Mouse (Mus musculus) liver, adult (tissue): ENCODE data around the gene Bmpr1a.

Experiments
- GATA4 ChIP-seq: IDR thresholded peaks from 2 replicates; pipeline ENCODE4 v1.6.1; 2014; ENCODE audit warnings: mild to moderate bottlenecking, low read length; ENCODE audit not compliant: insufficient replicate concordance

Gene Bmpr1a

DNA sequence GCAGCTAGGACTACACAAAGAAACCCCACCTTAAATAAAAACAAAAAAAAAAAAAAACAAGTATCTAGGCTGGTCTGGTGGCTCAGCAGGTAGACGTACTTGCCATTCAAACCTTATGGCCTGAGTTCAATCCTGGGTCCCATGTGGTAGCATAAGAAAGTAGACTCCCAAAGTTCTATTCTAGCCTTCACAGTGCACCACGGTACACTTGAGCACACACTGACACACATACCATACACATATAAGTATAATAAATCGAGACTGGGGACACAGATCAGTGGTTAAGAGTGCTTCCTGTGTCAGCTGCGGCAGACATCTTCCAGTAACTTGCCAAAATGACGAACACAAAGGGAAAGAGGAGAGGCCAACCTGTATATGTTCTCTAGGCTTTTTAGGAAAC lies 12.7 kb upstream of the Bmpr1a start:
- no peak for TF ChIP-seq GATA4

GRCm38 (mm10) chr14:34514120-34514519 lies 11.0 kb upstream of the Bmpr1a start:
- no peak for TF ChIP-seq GATA4

DNA sequence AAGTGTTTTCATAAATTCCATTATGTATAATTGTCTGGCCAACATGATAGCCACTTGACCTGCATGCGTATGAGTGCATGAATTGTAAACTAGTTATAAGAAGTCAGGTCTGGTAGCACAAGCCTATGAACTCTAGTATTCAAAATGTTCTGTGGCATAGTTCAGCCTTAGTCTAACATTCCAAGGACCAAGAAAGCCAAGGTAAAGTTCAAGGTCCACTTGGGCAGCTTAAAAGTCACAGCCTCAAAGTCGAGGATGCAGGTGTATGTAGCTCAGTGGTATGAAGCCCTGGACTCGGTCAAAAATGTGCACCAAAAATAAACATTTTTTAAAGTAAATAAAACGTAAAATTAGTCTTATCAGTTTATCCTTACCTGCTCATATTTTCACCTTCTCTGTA lies 9.5 kb upstream of the Bmpr1a start:
- TF ChIP-seq GATA4 = no peak

- no peak for TF ChIP-seq GATA4
Observed at GRCm38 (mm10) chr14:34511901-34512300, 8.8 kb upstream of the Bmpr1a start.

DNA sequence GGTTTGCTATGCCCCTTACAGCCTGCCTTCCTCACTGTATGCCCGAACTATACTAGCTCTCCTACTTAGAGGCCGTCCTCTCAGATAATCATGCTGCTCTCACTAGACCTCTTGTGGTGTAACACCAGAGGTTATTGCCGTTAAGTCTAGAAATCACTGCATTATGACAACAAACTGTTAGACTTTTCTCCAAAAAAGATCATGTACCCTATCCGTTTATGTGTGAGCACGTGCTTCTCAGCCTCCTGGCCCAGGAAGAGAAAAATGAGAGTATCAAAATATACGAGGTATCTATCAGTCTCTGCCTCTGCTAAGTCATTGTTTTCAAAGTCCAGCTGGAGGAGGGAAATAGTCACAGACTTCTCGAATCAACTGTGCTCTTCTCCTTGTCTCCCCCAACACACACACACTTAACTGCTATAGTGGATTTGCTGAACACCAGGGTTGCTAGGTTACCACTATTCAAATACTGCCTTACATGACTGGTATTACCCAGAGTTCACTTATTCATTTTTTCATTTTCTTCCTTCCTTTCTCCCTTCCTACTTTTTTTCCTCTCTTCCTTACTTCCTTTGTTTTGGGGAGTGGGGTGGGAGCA lies 5.8 kb upstream of the Bmpr1a start:
- TF ChIP-seq GATA4 = no peak

- TF ChIP-seq GATA4 = no peak
Observed at GRCm38 (mm10) chr14:34508187-34508840, 5.2 kb upstream of the Bmpr1a start.

DNA sequence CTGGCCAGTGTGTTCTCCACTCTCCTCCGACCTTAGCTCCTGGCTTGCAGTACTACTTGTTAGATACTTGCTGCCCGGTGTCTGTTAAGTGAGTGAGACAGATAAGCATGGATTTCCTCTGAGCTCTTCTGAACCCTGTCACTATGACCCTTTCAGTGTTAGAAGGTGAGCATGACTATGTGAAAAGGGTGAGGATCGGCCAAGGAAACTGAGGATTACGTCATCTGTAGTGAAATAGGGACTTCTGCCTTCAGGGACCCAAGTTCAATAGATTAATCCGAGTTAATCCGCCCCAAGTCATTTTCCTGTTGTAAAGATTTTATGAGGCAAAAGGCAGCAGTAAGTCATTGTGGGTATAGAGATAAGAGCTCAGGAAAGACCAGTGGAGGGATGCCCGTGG lies 2.2 kb upstream of the Bmpr1a start:
- no peak for TF ChIP-seq GATA4

- TF ChIP-seq GATA4 = no peak
Observed at GRCm38 (mm10) chr14:34504377-34504776, 1.2 kb upstream of the Bmpr1a start.

- no peak for TF ChIP-seq GATA4
Observed at GRCm38 (mm10) chr14:34503759-34504158, 618 bp upstream of the Bmpr1a start.

DNA sequence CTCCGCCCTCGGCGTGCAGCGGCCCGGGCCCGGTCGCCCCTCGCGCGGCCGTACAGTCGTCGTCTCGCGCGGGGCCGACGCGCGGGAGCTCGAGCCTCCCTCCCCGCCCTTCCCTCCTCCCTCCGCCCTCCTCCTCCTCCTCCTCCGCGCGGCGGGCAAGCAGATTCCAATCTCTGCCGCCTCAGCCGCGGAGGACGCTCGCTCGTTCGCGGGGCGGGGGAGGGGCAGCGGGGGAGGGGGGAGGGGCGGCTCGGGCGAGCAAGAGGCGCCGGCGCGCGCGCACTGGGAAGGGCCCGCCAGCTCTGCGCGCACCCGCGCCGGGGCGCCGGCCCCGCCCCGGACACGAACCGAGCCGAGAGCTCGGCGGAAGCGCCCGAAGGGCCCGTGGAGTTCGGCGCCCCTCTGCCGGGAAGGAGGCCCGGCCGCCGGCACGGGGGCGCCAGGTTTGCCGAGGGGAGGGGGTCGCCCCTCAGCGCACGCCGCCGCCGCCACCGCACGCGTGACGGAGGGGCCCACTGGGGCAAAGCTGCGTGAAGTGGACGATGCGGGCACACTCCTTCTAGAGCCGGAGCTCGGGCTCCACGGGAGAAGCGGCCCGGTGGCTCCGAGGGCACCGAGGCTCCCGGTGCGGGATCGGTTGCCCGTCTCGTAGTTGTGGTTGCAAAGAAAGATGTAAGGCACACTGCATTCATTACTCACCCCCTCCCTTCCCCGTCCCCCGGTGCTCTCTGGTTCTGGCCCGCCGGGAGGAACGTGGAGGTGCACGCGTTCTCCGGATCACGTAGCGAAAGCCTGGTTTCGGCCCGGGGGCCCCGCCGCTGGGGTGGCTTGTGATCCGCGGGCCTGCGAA lies 441 bp downstream of the Bmpr1a start:
- TF ChIP-seq GATA4 = 0 out of 2 replicates have a peak, but pooled peaks have one; percentile 45

- no peak for TF ChIP-seq GATA4
Observed at GRCm38 (mm10) chr14:34501804-34502474, 1.2 kb downstream of the Bmpr1a start.

DNA sequence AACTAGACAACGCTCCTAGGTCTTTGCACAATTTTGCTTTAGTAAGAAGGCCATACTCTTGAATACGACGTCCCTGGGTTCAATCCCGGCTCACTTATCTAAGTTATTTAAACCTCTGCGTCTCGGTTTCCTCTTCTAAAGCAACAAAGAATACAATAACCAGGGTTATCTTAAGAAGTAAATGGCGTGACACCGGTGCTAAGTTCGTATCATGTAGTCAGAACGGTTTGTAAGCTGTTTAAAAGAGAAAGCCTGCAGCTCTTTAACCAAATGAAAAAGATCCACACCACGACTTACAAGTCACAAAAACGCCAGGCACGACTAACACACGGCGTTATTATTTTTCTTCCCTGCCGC lies 1.7 kb downstream of the Bmpr1a start:
- TF ChIP-seq GATA4 = no peak

- no peak for TF ChIP-seq GATA4
Observed at GRCm38 (mm10) chr14:34500309-34500708, 2.8 kb downstream of the Bmpr1a start.

- no peak for TF ChIP-seq GATA4
Observed at GRCm38 (mm10) chr14:34499664-34500063, 3.5 kb downstream of the Bmpr1a start.

GRCm38 (mm10) chr14:34497346-34497745 lies 5.8 kb downstream of the Bmpr1a start:
- no peak for TF ChIP-seq GATA4

- no peak for TF ChIP-seq GATA4
Observed at GRCm38 (mm10) chr14:34493682-34494081, 9.5 kb downstream of the Bmpr1a start.
